Comparison of ENCODE assay signal across 18 mouse cellular contexts in the genomic region with DNA sequence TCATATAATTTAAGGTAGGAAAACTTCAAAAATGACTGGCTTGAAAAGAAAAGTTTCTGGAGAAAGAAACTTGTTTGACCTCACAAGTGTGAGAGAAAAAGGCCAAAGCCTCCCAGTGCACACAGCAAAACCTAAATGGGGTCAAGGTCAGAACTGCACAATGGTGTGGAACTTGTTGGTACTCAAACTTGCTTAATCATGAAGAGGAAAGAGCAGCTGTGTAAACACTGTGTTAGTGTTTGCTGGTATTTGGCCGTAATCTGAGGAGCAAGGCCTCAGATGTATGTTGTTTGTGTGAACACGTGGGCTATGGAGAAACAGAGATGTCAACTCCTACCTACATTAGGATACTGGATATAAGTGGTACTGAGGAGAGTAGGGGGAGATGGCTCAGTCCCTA.
A peak's percentile ranks its signal among the peaks of the same experiment; 100 is the strongest.
DNase-seq lines count a peak whose midpoint lies in the region; ATAC-seq and TF ChIP-seq lines count a peak whose summit lies in the region.
"Had no signal": no experiment of that assay in that cellular context is flagged by ENCODE, and none has a peak within 500 bp of the region (broad histone marks: within the 10 kb centered on the region; RNA-seq: fewer than 3 reads in every experiment).

No protein-coding gene starts in this region.

- ATAC-seq in kidney, postnatal 0 days (replicated peaks; ENCODE audit: low FRiP score, low read depth) = no peak
- peak; percentile 31; the same call in 1 of the 2 replicates for ATAC-seq in lung, embryonic 14.5 days (ENCODE audit: insufficient read depth)
- ATAC-seq: intestine, embryonic 15.5 days had no signal

- no peak for TF ChIP-seq CTCF in kidney, postnatal 0 days (IDR thresholded peaks at IDR 0.05; ENCODE audit: low read depth)
- TF ChIP-seq CTCF in lung, embryonic 14.5 days (IDR thresholded peaks at IDR 0.05; ENCODE audit: low read depth) = no peak
- no peak for TF ChIP-seq CTCF in lung, adult 2 months (IDR thresholded peaks at IDR 0.05; ENCODE audit: insufficient read depth, low read length)

- H3K9ac ChIP-seq in kidney, postnatal 0 days (ENCODE audit: low read depth, low read length) = no peak overlapping the region
- H3K9ac ChIP-seq in lung, embryonic 14.5 days = no peak overlapping the region
- H3K9ac ChIP-seq: embryonic facial prominence, embryonic 15.5 days; forebrain, embryonic 12.5 days; hindbrain, embryonic 12.5 days; intestine, embryonic 15.5 days; liver, embryonic 13.5 days; neural tube, embryonic 15.5 days; stomach, embryonic 15.5 days had no signal

- 32% methylated on average over 2 of the region's 2 CpGs for WGBS in kidney, postnatal 0 days
- 37% methylated on average over 2 of the region's 2 CpGs for WGBS in lung, embryonic 14.5 days
- WGBS in lung, adult 2 months = 67% methylated on average over 2 of the region's 2 CpGs

- H3K27me3 ChIP-seq in kidney, postnatal 0 days (ENCODE audit: insufficient read depth, low read length) = no peaks in the 10 kb centered on the region
- no peaks in the 10 kb centered on the region for H3K27me3 ChIP-seq in lung, embryonic 14.5 days (ENCODE audit: insufficient read depth, low read length)
- H3K27me3 ChIP-seq: embryonic facial prominence, embryonic 15.5 days; forebrain, embryonic 12.5 days; hindbrain, embryonic 12.5 days; intestine, embryonic 15.5 days; liver, embryonic 13.5 days; neural tube, embryonic 15.5 days; stomach, embryonic 15.5 days had no signal

- H3K36me3 ChIP-seq in kidney, postnatal 0 days (ENCODE audit: insufficient read depth, low read length) = no peaks in the 10 kb centered on the region
- no peaks in the 10 kb centered on the region for H3K36me3 ChIP-seq in lung, embryonic 14.5 days (ENCODE audit: insufficient read depth)
- H3K36me3 ChIP-seq: embryonic facial prominence, embryonic 10.5 days; embryonic facial prominence, embryonic 15.5 days; forebrain, embryonic 12.5 days; heart, embryonic 10.5 days; hindbrain, embryonic 12.5 days; intestine, embryonic 15.5 days; liver, embryonic 13.5 days; neural tube, embryonic 15.5 days; stomach, embryonic 15.5 days had no signal

- no peaks in the 10 kb centered on the region for H3K9me3 ChIP-seq in kidney, postnatal 0 days (replicated peaks; ENCODE audit: low read length)
- H3K9me3 ChIP-seq in lung, embryonic 14.5 days (ENCODE audit: low read depth, low read length) = no peaks in the 10 kb centered on the region
- H3K9me3 ChIP-seq: embryonic facial prominence, embryonic 10.5 days; embryonic facial prominence, embryonic 15.5 days; forebrain, embryonic 12.5 days; heart, embryonic 10.5 days; hindbrain, embryonic 12.5 days; intestine, embryonic 15.5 days; liver, embryonic 13.5 days; neural tube, embryonic 15.5 days; stomach, embryonic 15.5 days had no signal

- TF ChIP-seq POLR2A in lung, adult 2 months (IDR thresholded peaks at IDR 0.05; ENCODE audit: borderline replicate concordance, extremely low read depth, low read depth, low read length) = no peak

- peak; percentile 8 for DNase-seq in embryo, embryonic 10 days (ENCODE audit: low spot score)
- no peak for DNase-seq in embryo, embryonic 9.5 days (ENCODE audit: extremely low spot score)
- DNase-seq in kidney, postnatal 0 days (ENCODE audit: low spot score) = peak; percentile 23
- no peak for DNase-seq in kidney, postnatal 14 days
- DNase-seq in lung, embryonic 14.5 days = no peak
- DNase-seq in lung, adult 2 months = no peak
- DNase-seq in adipocyte (ENCODE audit: low spot score) = peak; percentile 38
- no peak for DNase-seq in left cerebral cortex, adult 8-10 months (ENCODE audit: low spot score in 2 of 2)
- DNase-seq: liver, embryonic 13.5 days had no signal

- H3K4me1 ChIP-seq in kidney, postnatal 0 days (replicated peaks; ENCODE audit: insufficient read depth, low read length) = peaks cover 6% of the 10 kb centered on the region; the same call in 1 of the 2 replicates
- H3K4me1 ChIP-seq in lung, embryonic 14.5 days (ENCODE audit: insufficient read depth) = 0 out of 2 replicates have a peak, but pooled peaks cover 8% of the 10 kb centered on the region
- H3K4me1 ChIP-seq in lung, adult 2 months (ENCODE audit: control insufficient read depth, insufficient read depth, low read length) = no peaks in the 10 kb centered on the region
- H3K4me1 ChIP-seq: embryonic facial prominence, embryonic 10.5 days; forebrain, embryonic 12.5 days; heart, embryonic 10.5 days; hindbrain, embryonic 12.5 days; intestine, embryonic 15.5 days; neural tube, embryonic 15.5 days; stomach, embryonic 15.5 days had no signal

- H3K27ac ChIP-seq in kidney, postnatal 0 days = no peak overlapping the region
- no peak overlapping the region for H3K27ac ChIP-seq in lung, embryonic 14.5 days (ENCODE audit: low read depth)
- H3K27ac ChIP-seq: embryonic facial prominence, embryonic 10.5 days; embryonic facial prominence, embryonic 15.5 days; forebrain, embryonic 12.5 days; heart, embryonic 10.5 days; hindbrain, embryonic 12.5 days; hindbrain, postnatal 0 days; intestine, embryonic 15.5 days; liver, embryonic 13.5 days; neural tube, embryonic 15.5 days; stomach, embryonic 15.5 days had no signal

- H3K4me3 ChIP-seq in kidney, postnatal 0 days (replicated peaks; ENCODE audit: low read depth, low read length) = no peak overlapping the region
- H3K4me3 ChIP-seq in lung, embryonic 14.5 days (ENCODE audit: low read depth, low read length) = no peak overlapping the region
- H3K4me3 ChIP-seq in lung, adult 2 months (replicated peaks; ENCODE audit: extremely low read depth, low read depth, low read length) = no peak overlapping the region
- H3K4me3 ChIP-seq: embryonic facial prominence, embryonic 10.5 days; embryonic facial prominence, embryonic 15.5 days; forebrain, embryonic 12.5 days; heart, embryonic 10.5 days; hindbrain, embryonic 12.5 days; intestine, embryonic 15.5 days; liver, embryonic 13.5 days; neural tube, embryonic 15.5 days; stomach, embryonic 15.5 days had no signal

- no peak overlapping the region for H3K4me2 ChIP-seq in kidney, postnatal 0 days (ENCODE audit: low read length)
- H3K4me2 ChIP-seq in lung, embryonic 14.5 days = no peak overlapping the region
- H3K4me2 ChIP-seq: embryonic facial prominence, embryonic 15.5 days; forebrain, embryonic 12.5 days; hindbrain, embryonic 12.5 days; intestine, embryonic 15.5 days; liver, embryonic 13.5 days; neural tube, embryonic 15.5 days; stomach, embryonic 15.5 days had no signal

Comparison
In these comparisons a context has a peak if more than half of its experiments do, and no peak if none do; other contexts are left out.
1. DNase-seq: peak in embryo, embryonic 10 days (single experiment), kidney, postnatal 0 days (single experiment) and adipocyte (single experiment); none in embryo, embryonic 9.5 days (single experiment), kidney, postnatal 14 days (single experiment), lung, embryonic 14.5 days (single experiment), lung, adult 2 months (single experiment) and left cerebral cortex, adult 8-10 months (0 of 2).